Mouse (Mus musculus) embryo, embryonic 10 days (tissue): ENCODE measurements around the gene Psme2.

Source experiments
- DNase-seq: peaks from one replicate; pipeline ENCODE4 v3.0.0-alpha.2; 2015; ENCODE audit warnings: low spot score

The Psme2 gene

DNA sequence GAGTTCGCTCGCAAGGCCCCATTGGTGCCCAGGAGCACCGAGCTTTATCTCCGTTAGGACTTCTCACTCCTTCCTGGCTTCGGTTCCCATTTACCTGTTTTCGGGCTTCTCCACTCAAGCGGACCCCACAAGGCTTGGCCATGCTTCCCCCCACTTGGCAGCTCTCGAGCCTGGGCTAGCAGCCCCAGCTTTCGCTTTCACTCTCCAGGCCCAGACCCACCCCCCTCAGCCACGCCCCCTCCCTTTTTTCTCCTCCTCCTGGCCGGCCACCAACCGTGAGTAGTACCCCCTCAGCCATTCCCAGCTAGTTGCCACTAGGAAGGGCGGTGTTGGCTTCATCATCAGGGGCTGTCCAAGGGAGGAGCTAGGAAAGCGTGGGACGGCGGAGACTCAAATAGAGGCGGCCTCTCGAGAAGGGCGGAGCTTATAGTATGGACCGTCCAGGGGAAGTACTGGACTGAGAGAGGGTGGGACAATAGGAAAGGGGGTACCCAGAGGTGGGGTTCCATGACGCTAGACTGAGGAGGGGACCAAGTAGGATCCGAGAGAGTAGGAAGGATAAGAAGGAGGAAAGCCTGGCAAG is at the start of gene Psme2:
TSS of gene Psme2 (minus strand) at position 366 of the 583 bp plus-strand sequence.
- DNase-seq, result peak; percentile 98

DNA sequence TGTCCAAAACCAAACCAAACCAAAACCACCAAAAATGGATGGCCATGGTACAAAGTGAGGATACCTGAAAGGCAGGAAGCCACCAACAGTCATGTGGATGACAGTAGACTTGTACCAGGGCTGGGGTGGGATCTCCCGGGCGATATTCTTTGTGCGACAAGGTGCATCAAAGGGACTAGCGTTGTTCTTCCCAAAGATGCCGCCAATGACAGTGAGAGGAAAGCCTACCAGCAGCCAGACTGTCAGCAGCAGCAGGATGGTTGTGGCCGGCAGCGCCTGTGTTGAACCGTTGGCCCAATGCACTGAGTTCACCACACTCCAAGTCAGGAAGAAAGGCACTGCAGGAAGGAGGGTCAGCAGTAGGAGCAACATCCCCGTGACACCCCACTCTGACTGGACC is 46.9 kb upstream of the Psme2 start, which contains the start of gene Gm49378:
TSS of gene Gm49378 (minus strand) at position 101 of the 400 bp plus-strand sequence.
- no peak for DNase-seq

DNA sequence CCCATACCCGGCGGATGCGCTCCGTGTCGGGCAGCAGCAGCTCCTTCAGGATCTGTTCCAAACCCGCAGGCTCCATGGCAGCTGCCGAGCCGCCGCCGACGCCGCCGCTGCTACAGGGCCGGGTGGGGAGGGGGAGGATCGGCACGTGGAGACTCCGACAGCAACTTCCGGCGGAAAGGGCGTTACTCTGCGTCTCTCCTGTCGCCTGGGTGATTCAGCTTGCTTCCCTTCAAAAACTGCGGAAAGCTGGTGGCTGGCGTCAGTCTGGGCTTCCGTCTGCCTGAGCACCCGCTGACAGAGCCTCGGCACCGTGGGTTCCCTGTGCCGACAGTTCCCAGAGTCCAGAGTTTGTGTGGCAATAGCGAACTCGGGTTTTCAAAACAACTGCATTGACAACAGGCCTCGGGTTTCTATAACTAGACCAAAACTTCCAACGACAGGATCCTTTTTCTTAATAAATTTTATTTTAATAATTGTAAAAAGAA is 44.7 kb upstream of the Psme2 start, which contains the start of gene Ipo4:
TSS of gene Ipo4 (minus strand) at position 435 of the 485 bp plus-strand sequence.
- DNase-seq, result peak; percentile 97

DNA sequence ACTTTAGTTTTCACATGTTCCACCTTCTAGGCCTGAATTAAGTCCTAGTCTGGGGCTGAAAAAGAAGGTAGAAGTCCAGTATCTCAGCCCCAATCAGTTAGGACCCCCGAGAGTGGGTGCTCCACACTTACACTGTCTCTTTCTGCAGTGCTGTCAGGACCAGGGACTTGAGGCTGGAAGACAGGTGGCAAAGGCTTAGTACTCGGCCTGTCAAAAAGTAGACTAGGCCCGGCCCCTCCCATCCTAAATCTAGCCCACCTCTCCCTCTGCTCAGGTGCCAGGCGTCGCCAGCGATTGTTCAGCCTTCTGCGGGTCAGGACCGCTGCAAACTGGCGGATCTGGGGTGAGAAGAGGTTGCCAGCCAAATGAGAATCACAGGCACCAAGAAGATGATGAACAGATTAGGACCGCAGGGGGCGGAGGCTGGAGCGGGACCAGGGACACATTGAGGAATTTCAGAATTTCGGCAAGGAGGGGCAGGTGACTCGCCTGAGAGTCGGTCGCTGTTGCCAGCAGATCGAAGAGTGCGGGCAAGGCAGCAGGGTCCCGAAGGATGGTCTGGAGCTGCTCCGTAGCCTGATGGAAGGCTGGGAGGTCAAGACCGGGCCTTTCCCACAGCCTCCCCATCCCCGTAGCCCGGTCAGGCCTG is 44.1 kb upstream of the Psme2 start:
- DNase-seq, result peak; percentile 37

DNA sequence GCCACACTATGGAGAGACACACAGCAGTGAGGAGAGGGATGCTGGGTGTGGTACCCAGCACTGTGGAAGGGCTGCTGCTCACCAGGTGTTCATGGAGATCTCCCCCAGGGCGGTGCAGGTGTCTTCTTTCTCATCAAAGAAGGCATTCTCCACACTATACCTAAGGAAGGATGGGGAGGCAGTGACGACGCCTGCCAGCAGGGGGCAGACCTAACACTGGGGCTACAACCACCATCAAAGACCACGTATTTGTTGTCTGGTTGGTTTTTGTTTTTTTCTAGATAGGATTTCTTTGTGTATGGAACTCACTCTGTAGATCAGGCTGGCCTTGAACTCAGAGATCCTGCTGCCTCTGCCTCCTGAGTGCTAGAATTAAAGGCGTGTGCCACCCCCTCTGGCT is 38.4 kb upstream of the Psme2 start:
- DNase-seq, result peak; percentile 52

DNA sequence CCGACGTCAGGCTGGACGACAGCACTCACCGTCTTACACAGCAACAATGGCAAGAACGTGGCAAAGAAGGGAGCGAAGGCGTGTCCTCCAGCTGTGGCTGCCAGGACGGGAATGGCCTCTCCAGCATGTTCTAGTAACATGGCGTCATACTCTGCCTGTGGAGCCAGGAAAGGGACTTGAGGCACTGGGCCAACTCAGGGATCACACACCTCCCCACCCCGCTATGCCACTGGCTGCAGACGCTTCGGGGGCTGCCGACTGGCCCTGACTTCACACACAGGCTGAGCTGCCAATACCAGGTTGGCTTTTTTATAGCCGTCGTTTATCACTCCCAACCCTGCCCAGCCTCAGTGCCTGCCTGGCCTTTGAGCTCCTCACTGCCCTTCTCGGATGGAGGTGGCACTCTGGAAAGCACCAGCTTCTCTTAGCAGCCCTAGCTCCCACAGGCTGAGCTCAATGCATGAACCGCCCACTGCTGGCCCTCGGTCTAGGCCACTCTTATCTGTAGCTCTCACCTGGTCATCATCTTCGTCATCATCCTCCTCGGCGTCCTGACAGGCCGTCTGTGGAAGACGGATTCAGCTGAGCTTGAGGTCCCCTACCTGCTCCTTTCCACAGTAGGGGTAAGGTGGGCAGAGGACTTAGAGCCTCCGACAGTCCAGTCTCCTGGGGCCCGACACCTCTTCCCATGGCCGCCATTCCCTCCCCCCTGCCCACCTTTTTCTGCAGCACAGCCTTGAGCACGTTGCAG is 37.3 kb upstream of the Psme2 start:
- DNase-seq, result no peak

DNA sequence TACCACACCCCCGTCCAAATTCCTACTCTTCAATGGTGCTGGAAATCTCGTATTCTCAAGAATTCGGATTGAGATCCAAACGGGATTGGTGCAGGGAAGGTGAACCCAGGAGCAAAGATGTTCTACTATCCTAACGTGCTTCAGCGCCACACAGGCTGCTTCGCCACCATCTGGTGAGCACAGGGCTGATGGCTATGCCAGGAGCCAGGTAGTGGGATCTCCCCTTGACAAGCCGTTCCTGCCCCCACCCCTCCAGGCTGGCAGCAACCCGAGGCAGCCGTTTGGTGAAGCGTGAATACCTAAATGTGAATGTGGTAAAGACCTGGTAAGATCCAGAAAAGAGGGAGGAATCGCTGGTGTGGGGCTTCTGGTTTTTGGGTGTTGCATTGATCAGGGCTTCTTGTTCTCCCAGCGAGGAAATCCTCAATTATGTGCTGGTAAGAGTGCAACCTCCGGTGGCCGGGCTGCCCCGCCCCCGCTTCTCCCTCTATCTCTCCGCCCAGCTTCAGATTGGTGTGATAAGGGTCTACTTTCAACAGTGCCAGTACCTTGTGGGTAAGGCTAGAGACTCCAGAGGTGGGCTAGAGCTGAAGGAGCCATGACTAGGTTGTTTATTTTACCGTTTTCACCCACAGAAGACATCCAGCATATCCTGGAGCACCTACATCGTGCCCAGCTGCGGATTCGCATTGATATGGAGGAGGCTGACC is 27.7 kb upstream of the Psme2 start:
- DNase-seq, result no peak

DNA sequence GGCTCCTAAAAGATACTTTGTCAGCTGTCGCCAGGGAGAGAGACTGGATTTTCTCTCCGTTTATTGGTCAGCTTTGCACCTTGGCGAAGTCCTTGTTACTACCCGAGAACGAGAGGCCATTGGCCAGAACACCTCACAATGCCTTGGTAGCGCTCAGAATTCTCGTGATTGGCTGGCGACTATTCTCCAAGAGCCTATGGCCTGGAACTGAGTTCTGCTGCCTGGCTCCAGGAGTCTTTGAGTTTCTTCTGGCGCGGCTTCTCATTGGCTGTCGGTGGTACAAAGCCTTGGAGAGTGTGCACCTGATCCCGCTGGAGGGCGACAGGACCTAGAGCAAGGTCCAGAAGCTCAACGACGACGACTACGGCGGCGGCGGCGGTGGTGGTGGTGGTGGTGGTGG is 26.9 kb upstream of the Psme2 start, which contains the start of gene Rec8:
TSS of gene Rec8 (plus strand) at position 216 of the 400 bp plus-strand sequence.
- DNase-seq, result peak; percentile 81

DNA sequence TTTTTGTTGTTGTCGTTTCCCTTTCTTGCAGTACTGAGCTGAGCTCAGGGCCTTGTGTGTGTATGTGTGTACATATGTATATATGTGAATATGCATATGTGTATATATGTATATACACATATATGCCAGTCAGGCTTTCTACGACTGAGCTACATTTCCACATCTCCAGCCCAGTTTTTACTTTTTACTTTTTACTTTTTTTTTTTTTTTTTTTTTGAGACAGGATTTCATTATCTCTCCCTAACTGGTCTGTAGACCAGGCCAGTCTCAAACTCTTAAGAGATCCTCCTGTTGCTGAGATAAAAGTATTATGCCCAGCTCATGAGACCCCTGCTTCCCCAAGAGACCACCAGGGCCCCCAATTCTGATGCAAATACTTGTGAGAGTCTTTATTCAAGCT is 25.9 kb upstream of the Psme2 start:
- no peak for DNase-seq

DNA sequence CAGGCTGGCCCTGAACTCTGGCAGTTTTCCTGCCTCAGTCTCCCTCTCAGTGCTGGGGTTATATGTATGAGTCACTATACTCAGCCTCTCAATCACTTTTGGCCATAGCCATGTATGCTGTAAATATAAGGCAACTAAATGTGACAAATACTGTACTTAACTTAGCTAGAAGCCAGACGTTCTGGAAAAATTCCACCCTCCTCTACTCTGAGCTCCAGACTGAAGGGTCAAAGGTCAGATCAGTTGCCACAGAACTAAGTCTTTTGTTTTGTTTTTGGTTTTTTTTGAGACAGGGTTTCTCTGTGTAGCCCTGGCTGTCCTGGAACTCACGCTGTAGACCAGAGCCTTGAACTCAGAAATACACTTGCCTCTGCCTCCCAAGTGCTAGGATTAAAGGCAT is 25.0 kb upstream of the Psme2 start:
- no peak for DNase-seq

DNA sequence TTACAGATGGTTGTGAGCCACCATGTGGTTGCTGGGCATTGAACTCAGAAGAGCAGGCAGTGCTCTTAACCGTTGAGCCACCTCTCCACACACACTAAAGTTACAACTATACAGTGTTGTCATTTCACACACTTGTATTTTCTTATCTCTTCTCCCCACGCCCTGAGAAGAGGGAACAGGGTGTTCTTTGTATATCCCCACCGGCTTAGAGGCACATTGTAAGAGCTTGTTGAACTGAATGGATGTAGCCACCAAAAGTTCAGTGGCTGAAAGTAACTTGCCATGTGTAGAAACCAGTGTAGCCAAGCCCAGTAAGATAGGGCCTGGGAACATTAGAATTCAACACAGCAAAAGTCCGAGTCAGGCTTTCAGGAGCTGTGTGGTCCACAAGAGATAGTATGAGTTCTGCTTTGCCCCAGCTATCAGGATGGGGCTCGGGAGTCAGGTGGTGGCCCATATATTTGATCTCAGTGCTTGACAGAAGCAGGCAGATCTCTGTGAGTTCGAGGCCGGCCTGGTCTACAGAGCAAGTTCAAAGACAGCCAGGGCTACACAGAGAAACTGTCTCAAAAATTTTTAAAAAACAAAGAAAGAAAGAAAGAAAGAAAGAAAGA is 23.8 kb upstream of the Psme2 start:
- DNase-seq, result no peak

DNA sequence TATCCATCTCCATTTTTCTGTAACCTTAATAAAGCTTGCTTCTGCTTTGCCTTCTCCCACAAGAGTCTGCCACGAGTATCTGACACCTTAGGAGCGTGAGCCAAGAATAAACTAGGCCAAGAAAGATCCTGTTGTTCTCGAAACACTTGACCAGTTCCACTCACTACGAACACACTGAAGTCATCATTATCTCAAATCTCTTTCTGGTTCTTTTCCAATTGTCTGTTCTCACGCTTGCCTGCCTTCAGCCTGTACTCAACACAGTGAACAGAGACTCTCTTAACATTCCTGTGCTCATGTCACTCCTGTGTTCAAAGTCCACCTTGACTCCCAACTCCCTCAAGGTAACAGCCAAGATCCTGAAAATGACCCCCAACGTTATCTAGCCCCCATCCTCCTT is 22.4 kb upstream of the Psme2 start:
- DNase-seq, result no peak

DNA sequence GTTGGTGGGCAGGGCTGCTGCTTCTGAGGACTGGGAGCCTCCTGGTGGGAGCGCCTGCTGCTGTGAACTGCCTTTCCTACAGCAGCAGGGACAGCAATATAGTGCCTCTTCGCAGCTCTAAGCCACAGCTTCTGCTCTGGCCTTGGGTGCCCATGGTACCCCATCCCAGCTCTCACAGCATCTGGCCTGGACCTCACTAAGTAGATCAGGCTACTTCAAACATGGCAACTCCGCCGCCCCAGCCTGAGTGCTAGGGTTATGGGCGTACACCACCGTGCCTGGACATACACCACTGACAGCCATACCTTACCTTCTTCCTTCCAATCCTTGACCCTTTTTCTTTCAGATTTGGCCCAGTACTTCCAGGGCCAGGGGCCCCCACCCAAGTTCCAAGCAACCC is 17.4 kb upstream of the Psme2 start:
- DNase-seq, result no peak

DNA sequence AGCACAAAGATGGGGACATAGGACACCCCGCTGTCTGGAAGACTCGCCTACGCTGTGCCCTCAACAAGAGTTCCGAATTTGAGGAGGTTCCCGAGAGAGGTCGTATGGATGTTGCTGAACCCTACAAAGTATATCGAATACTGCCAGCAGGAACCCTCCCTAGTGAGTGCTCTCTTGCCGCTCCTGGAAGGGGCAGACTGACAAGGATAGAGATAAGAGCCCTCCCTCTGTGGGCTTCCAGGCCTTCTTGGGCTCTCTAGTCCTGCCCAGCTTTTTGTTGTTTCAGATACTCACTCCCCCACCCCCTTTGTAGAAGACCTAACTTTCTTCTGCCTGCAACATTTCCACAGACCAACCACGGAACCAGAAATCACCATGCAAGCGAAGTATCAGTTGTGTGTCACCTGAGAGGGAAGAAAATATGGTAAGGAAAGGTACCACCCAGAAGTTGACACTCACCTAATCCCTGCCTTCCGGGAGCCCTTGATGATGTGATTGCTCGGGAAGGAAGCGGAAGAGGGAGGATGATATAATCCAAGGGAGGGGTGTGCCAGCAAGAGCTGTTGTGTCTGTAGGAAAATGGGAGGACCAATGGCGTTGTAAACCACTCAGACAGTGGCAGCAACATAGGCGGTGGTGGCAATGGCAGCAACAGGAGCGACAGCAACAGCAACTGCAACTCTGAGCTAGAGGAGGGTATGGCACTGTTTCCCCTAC is 15.0 kb upstream of the Psme2 start:
- no peak for DNase-seq

DNA sequence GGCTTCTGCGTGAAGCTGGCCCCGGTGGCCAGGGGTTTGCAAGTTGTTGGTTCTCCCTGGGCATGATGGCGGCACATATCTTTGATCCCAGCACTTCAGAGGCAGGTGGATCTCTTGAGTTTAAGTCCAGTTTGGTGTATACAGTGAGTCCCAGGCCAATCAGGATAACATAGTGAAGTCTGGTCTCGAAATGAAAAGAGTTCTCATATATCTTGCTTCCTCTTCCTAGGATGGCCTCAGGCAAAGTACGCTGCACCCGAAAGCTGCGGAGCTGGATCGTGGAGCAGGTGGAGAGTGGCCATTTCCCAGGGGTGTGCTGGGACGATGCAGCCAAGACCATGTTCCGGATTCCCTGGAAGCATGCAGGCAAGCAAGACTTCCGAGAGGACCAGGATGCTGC is 13.9 kb upstream of the Psme2 start:
- DNase-seq, result no peak

DNA sequence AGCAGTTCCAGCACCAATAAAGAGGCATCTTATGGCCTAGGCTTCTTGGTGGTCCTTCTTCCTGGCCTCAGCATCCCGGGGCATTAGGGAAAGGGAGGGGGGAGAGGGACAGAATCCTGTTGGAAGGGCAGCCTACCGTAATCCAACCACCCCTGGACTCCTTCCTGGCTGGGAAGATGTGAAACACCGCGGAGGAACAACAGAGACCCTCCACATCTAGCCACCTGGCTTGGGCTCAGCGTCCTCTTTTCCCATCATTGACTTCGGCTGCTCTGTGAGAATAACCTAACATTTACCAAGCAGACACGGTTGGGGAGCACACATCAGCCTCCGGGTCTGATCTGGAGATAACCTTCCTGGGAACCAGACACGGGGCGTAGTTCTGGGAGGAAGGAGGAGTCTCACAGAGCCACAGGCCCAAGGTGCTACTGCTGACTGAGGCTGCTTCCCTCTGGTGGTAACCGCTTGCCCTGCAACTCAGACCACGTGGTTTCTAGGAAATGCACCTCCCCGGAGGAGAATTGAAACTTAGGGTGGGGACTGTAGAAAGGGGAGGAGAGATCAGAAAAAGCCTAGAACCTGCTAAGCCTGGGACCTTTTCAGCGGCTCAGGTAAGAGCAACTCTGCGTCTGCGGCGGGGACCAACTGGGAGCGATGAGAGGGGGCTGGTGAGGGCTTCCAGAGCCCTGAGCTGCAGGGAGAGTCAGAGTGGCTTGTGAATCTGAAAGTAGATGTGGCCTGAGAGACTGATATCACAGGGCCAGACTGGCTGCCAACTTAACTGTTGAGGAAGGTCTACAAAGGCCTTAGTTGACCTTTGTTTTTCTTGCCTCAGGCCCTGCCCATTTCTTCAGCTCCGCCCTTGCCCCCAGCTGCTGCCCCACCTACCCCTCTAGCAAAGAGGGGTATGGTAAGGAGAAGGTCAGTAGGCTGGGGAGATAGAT is 13.0 kb upstream of the Psme2 start:
- DNase-seq, result peak; percentile 93

DNA sequence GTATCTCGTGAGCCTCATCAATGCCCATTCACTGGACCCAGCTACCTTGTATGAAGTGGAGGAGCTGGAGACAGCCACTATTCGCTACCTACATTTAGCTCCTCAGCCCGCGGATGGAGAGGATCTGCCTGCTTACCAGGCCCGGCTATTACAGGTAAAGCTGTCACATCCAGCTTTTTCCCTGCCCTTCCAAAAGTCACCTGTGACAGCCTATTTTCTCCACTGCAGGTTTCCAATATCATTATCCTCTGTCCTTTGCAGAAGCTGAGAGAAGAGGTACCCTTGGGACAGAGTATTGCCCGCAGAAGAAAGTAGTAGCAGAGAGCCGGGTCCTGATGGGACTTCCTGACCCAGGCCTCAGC is 12.3 kb upstream of the Psme2 start, which contains the start of gene Irf9:
TSS of gene Irf9 (plus strand) at position 301 of the 362 bp plus-strand sequence.
- no peak for DNase-seq

DNA sequence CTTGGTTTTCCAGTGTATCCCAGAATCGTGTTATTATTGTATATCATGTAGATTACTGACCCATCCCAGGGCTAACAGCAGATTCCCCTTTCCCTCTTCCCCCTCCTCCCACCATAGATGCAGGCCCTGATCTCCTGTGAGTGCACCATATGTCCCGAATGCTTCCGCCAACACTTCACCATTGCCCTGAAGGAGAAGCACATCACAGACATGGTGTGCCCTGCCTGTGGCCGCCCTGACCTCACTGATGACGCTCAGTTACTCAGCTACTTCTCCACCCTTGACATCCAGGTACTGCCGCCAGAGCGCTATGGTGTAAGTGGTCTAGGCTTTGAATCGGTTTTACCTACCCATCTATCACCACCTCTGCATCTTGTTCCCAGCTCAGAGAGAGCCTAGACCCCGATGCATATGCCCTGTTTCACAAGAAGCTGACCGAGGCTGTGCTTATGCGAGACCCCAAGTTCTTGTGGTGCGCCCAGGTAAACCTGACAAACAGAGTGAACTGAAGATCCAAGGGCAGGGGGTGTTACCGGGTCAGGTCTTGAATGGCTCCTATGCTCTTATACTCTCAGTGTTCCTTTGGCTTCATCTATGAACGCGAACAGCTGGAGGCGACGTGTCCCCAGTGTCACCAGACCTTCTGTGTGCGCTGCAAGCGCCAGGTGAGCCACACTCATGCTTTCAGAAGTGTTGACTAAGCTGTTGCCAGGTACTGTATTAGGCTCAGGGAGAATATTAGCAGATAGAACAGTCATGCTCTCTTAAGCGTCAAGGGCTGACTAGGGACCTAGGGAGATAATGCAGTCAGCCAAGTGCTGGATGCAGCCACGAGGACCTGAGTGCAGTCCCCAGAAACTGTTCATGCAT is 7.8 kb upstream of the Psme2 start:
- DNase-seq, result no peak
